Mouse (Mus musculus) hindbrain, embryonic 15.5 days (tissue): ENCODE results near the gene Stk4. TPM values are rescaled to one million over a fixed set of nuclear protein-coding genes. Genes with fewer than 3 reads are reported as not detected.

Source experiments
- ATAC-seq: fragments of 200-750 bp; cut with Nextera tagmentation; 2 replicates; pipeline ENCODE4 v1.8.0; 2017; ENCODE audit warnings: low read depth, moderate number of reproducible peaks, moderate TSS enrichment; ENCODE audit not compliant: low FRiP score
- H3K27ac ChIP-seq: fragments of 300-500 bp; sonication (generic); replicated peaks from 2 replicates; pipeline ENCODE4 v1.5.1; 2015; ENCODE audit warnings: mild to moderate bottlenecking, inconsistent platforms
- H3K27me3 ChIP-seq: fragments of 300-500 bp; sonication (generic); 2 replicates; pipeline ENCODE4 v1.6.1; 2015; ENCODE audit warnings: control low read depth, inconsistent platforms
- H3K36me3 ChIP-seq: fragments of 300-500 bp; sonication (generic); 2 replicates; pipeline ENCODE4 v1.6.1; 2015; ENCODE audit warnings: control low read depth, inconsistent platforms
- H3K4me1 ChIP-seq: fragments of 300-500 bp; sonication (generic); replicated peaks from 2 replicates; pipeline ENCODE4 v1.6.1; 2015; ENCODE audit warnings: control low read depth, inconsistent platforms
- H3K4me2 ChIP-seq: fragments of 300-500 bp; sonication (generic); 2 replicates; pipeline ENCODE4 v1.6.1; 2015; ENCODE audit warnings: moderate library complexity, mild to moderate bottlenecking, inconsistent platforms
- H3K4me3 ChIP-seq: fragments of 300-500 bp; sonication (generic); 2 replicates; pipeline ENCODE4 v1.5.1; 2015; ENCODE audit warnings: mild to moderate bottlenecking, inconsistent platforms
- H3K9ac ChIP-seq: fragments of 300-500 bp; sonication (generic); 2 replicates; pipeline ENCODE4 v1.6.1; 2015; ENCODE audit warnings: inconsistent platforms
- H3K9me3 ChIP-seq: fragments of 300-500 bp; sonication (generic); 2 replicates; pipeline ENCODE4 v1.6.1; 2016; ENCODE audit warnings: control low read depth, inconsistent platforms
- WGBS: fragments of 180-500 bp; shearing (Covaris S2); methylation state at CpG from one replicate; pipeline ENCODE4 v1.1.7; 2015; 5-methylcytosine and 5-hydroxymethylcytosine counted together
- polyA plus RNA-seq: library from polyadenylated mRNA; unstranded; fragments of >200 nt; fragmentation: Nextera tagmentation; extraction: Ambion mirVana; gene quantifications from 2 replicates; pipeline ENCODE4 v1.2.1, GENCODE M21; 2015

The Stk4 gene
- polyA plus RNA-seq, 1 experiment from 2014 or later, result 17.5 TPM

- Histone ChIP-seq H3K36me3 (no peaks in the 10 kb centered on the region), H3K27ac (no peak overlapping the region), H3K4me2 (no peak overlapping the region), H3K4me1 (peaks cover 9% of the 10 kb centered on the region; the same call in 1 of the 2 replicates), H3K9ac (no peak overlapping the region), H3K4me3 (no peak overlapping the region), H3K27me3 (no peaks in the 10 kb centered on the region), H3K9me3 (no peaks in the 10 kb centered on the region)
- 22% methylated on average over 2 of the region's 2 CpGs for WGBS
- ATAC-seq, result no peak
Measured at GRCm38 (mm10) chr2:164136393-164136792, 66.3 kb downstream of the Stk4 start.

- Histone ChIP-seq H3K36me3 (no peaks in the 10 kb centered on the region), H3K4me3 (no peak overlapping the region), H3K4me2 (no peak overlapping the region), H3K9me3 (no peaks in the 10 kb centered on the region), H3K27me3 (no peaks in the 10 kb centered on the region), H3K9ac (no peak overlapping the region), H3K27ac (no peak overlapping the region), H3K4me1 (peaks cover 17% of the 10 kb centered on the region; the same call in 1 of the 2 replicates)
- ATAC-seq, result no peak
- WGBS, result 55% methylated on average over 6 of the region's 6 CpGs
Measured at GRCm38 (mm10) chr2:164137754-164138153, 67.6 kb downstream of the Stk4 start.

DNA sequence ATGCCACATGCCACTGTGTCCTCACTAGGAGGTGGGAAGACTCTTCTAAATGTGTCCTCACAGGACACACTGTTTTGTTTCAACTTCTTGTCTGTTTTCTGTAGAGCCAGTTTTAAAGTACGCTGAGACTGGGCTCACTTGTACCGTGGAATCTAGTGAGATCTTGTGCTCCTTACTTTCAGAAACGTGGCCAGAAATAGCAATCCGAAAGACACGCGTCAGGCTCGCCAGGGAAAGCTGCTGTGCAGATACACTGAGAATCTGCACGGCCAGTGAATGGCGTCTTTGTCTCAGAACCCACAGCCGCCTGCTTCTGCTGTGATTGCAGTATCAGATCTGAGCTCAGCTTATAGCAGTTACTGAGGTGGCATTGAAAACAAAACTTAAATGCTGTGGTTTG lies 71.9 kb downstream of the Stk4 start:
- peak overlapping the region; percentile 47 for H3K27ac ChIP-seq
- H3K4me3 ChIP-seq, result no peak overlapping the region
- peaks cover 17% of the 10 kb centered on the region; the same call in 1 of the 2 replicates for H3K4me1 ChIP-seq
- H3K27me3 ChIP-seq, result no peaks in the 10 kb centered on the region
- no peak for ATAC-seq
- H3K9me3 ChIP-seq, result no peaks in the 10 kb centered on the region
- WGBS, result 53% methylated on average over 10 of the region's 10 CpGs
- no peak overlapping the region for H3K9ac ChIP-seq
- H3K4me2 ChIP-seq, result no peak overlapping the region
- H3K36me3 ChIP-seq, result no peaks in the 10 kb centered on the region

GRCm38 (mm10) chr2:164144025-164144424 lies 73.9 kb downstream of the Stk4 start:
- no peak overlapping the region for H3K4me2 ChIP-seq
- no peaks in the 10 kb centered on the region for H3K27me3 ChIP-seq
- ATAC-seq, result no peak
- H3K36me3 ChIP-seq, result no peaks in the 10 kb centered on the region
- peaks cover 8% of the 10 kb centered on the region; the same call in 1 of the 2 replicates for H3K4me1 ChIP-seq
- no peak overlapping the region for H3K27ac ChIP-seq
- no peaks in the 10 kb centered on the region for H3K9me3 ChIP-seq
- no peak overlapping the region for H3K4me3 ChIP-seq
- WGBS, result 25% methylated on average over 6 of the region's 6 CpGs
- no peak overlapping the region for H3K9ac ChIP-seq

- no peaks in the 10 kb centered on the region for H3K36me3 ChIP-seq
- 78% methylated on average over 10 of the region's 10 CpGs for WGBS
- no peak overlapping the region for H3K27ac ChIP-seq
- H3K9ac ChIP-seq, result no peak overlapping the region
- no peaks in the 10 kb centered on the region for H3K27me3 ChIP-seq
- peaks cover 8% of the 10 kb centered on the region; the same call in 1 of the 2 replicates for H3K4me1 ChIP-seq
- H3K4me3 ChIP-seq, result no peak overlapping the region
- ATAC-seq, result no peak
- no peaks in the 10 kb centered on the region for H3K9me3 ChIP-seq
- no peak overlapping the region for H3K4me2 ChIP-seq
Measured at GRCm38 (mm10) chr2:164144541-164144940, 74.4 kb downstream of the Stk4 start.

GRCm38 (mm10) chr2:164146556-164146955 lies 76.4 kb downstream of the Stk4 start:
- no peak for ATAC-seq
- 96% methylated on average over 12 of the region's 12 CpGs for WGBS

DNA sequence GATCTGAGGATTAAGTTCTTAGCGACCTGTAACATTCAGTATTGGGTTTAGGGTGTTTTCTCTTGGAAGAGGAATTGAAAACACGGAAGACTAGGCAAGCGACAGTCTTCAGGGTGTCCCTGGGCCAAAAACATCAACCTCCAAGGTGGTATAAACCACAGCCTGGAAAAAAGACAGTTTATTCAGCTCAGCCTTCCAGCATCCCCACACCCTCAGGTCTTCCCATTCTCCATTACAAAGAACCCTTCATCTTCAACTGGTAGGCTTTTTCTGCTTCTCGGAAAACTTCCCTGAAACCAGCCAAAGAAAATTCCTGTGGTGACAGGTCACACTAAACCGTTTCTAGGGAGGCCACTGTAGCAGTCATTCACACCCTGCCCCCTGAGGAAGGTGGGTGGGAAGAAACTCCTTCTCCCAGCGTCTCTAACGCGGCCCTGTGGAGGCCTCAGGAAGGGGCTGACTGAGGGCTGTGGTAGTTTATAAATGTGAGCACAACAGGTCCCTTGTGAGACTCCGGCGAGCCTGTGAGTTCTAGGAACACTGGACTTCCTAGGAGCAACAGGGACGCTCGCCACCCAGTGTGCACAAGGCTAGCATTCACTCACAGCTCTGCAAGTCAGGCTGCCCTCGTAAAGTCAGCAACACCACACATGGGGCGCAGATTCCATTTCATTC lies 80.1 kb downstream of the Stk4 start:
- Histone ChIP-seq H3K27me3 (no peaks in the 10 kb centered on the region), H3K9ac (no peak overlapping the region), H3K4me1 (no peaks in the 10 kb centered on the region), H3K9me3 (no peaks in the 10 kb centered on the region), H3K4me2 (no peak overlapping the region), H3K4me3 (no peak overlapping the region), H3K36me3 (peaks cover 14% of the 10 kb centered on the region), H3K27ac (no peak overlapping the region)
- WGBS, result 39% methylated on average over 14 of the region's 14 CpGs
- no peak for ATAC-seq

More at GRCm38 (mm10) chr2:164146556-164146955, 76.4 kb downstream of the Stk4 start:
- H3K9me3 ChIP-seq, result no peaks in the 10 kb centered on the region
- H3K36me3 ChIP-seq, result no peaks in the 10 kb centered on the region
- no peak overlapping the region for H3K4me2 ChIP-seq
- H3K27ac ChIP-seq, result no peak overlapping the region
- no peak overlapping the region for H3K4me3 ChIP-seq
- no peak overlapping the region for H3K9ac ChIP-seq
- H3K27me3 ChIP-seq, result no peaks in the 10 kb centered on the region
- peaks cover 8% of the 10 kb centered on the region; the same call in 1 of the 2 replicates for H3K4me1 ChIP-seq

DNA sequence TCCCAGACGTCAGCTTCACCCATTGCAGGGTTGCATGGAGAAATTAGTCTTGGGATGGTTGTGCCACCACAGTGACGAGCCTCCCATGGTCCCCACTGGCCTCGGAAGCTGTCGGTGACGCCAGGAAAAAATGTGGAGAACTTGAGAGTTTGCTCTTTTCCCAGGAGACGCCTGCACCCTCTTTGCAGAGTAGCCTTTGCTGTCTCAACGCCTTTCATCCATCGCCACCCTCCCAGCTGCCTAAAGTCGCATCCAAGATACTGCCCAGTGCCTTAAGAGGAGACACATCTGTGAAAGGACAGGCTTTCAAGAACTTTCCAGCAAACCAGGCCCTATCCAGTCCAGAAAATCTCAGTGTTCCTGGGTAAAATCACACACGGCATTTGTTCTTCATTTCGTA lies 82.2 kb downstream of the Stk4 start:
- Histone ChIP-seq H3K27ac (no peak overlapping the region), H3K9ac (no peak overlapping the region), H3K4me2 (no peak overlapping the region), H3K27me3 (no peaks in the 10 kb centered on the region), H3K4me3 (no peak overlapping the region), H3K4me1 (no peaks in the 10 kb centered on the region), H3K36me3 (peaks cover 14% of the 10 kb centered on the region), H3K9me3 (no peaks in the 10 kb centered on the region)
- no peak for ATAC-seq
- WGBS, result 93% methylated on average over 11 of the region's 11 CpGs

GRCm38 (mm10) chr2:164154007-164154406 lies 83.9 kb downstream of the Stk4 start:
- Histone ChIP-seq H3K27ac (no peak overlapping the region), H3K27me3 (no peaks in the 10 kb centered on the region), H3K4me1 (no peaks in the 10 kb centered on the region), H3K4me3 (no peak overlapping the region), H3K9ac (no peak overlapping the region), H3K36me3 (peaks cover 14% of the 10 kb centered on the region), H3K4me2 (no peak overlapping the region), H3K9me3 (no peaks in the 10 kb centered on the region)
- 94% methylated on average over 10 of the region's 10 CpGs for WGBS
- no peak for ATAC-seq

DNA sequence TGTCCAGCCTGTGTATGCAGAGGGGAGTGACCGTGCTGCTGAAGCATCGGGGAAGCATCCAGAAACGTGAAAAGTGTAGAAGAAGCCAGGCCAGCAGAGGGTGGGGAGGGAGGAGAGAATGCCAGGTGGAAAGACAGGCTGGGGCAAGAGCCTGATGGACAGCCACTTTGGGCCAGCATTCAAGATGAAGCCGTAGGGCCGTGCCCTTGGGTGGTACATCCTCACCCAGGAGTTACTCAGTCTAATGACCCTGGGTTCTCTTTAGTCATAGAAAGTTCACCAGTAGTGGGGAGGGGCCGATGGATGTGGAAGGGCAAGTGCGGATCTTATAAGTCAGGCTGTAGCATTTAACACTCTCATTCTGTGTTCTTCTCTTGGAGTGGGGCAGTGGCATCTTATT lies 86.0 kb downstream of the Stk4 start:
- H3K27ac ChIP-seq, result no peak overlapping the region

DNA sequence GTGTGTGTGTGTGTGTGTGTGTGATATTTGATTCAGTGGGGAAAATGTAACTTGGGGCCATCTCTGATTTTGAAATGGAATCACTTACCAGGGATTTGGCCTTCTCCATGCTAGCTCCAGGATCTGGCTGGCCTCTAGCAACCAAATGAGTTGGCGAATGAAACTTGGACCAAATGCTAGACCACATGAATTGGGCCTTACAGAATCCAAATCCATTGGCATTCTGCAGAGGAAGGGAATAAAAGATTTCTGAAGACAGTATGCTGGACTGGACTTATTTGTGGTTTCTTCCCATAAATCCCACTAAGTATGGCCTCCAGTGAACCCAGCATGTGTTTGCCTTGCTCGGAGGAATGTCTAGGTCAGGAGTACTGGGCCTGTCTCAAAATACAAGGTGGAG lies 88.7 kb downstream of the Stk4 start:
- Histone ChIP-seq H3K4me2 (no peak overlapping the region), H3K4me3 (no peak overlapping the region), H3K27me3 (no peaks in the 10 kb centered on the region), H3K36me3 (peaks cover 4% of the 10 kb centered on the region; the same call in 1 of the 2 replicates), H3K9ac (no peak overlapping the region), H3K4me1 (no peaks in the 10 kb centered on the region), H3K27ac (no peak overlapping the region), H3K9me3 (no peaks in the 10 kb centered on the region)
- WGBS, result 88% methylated on average over 2 of the region's 2 CpGs
- ATAC-seq, result no peak

More for the DNA sequence above, 86.0 kb downstream of the Stk4 start:
- H3K9ac ChIP-seq, result no peak overlapping the region
- ATAC-seq, result no peak
- peaks cover 14% of the 10 kb centered on the region for H3K36me3 ChIP-seq
- H3K27me3 ChIP-seq, result no peaks in the 10 kb centered on the region
- H3K4me3 ChIP-seq, result no peak overlapping the region
- WGBS, result 89% methylated on average over 7 of the region's 7 CpGs
- H3K4me1 ChIP-seq, result no peaks in the 10 kb centered on the region
- H3K4me2 ChIP-seq, result no peak overlapping the region
- no peaks in the 10 kb centered on the region for H3K9me3 ChIP-seq

DNA sequence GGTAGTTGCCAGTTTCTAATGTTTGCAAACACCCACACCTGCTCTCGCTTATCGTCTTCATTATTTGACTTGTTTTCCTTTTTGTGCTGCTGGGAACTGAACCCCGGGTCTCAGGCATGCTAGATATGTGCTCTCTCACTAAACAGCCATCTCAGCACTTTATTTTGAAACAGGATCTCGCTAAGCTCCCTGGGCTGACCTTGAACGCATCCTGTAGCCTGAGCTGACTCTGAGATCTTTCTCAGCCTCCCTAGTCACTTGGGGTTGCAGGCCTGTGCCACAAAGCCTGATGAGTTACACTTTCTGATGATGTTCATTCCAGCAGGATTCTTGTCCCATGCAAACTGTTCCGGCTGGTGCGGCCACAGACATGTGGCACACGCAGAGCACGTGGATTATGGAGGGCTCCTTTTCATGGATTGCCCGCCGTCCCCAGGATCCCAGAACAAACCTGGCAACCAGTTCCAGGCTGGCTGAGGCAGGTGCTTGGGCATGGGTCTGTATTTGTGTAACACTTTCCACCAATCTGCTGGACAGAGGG lies 91.5 kb downstream of the Stk4 start:
- H3K36me3 ChIP-seq, result no peaks in the 10 kb centered on the region
- H3K4me2 ChIP-seq, result no peak overlapping the region
- H3K9ac ChIP-seq, result no peak overlapping the region
- no peaks in the 10 kb centered on the region for H3K4me1 ChIP-seq
- H3K27ac ChIP-seq, result no peak overlapping the region
- no peak overlapping the region for H3K4me3 ChIP-seq
- 88% methylated on average over 11 of the region's 11 CpGs for WGBS
- no peaks in the 10 kb centered on the region for H3K9me3 ChIP-seq
- ATAC-seq, result no peak
- H3K27me3 ChIP-seq, result peaks cover 7% of the 10 kb centered on the region
